Mouse (Mus musculus) megakaryocyte progenitor cell, adult 5-6 weeks (primary cell): Measurements from ENCODE around the gene Ero1l. TPM values are rescaled to one million over a fixed set of nuclear protein-coding genes. Genes with fewer than 3 reads are reported as not detected.
A peak's percentile ranks its signal among the peaks of the same experiment; 100 is the strongest.

Experiments used
- ATAC-seq: replicated peaks from 2 replicates; pipeline ENCODE4 v1.8.0; 2016; ENCODE audit warnings: mild to moderate bottlenecking, moderate TSS enrichment, inconsistent platforms; ENCODE audit not compliant: poor library complexity
- total RNA-seq, 2 experiments: library from RNA; stranded (forward) in 1 of 2; stranded (reverse) in 1 of 2; fragments of 157-497, 149-512 nt in 1 of 2; fragments of 200-1000 nt in 1 of 2; gene quantifications; 2 replicates each; pipeline versions ENCODE4 v1.2.3 to v1.2.4; 2015 to 2017

Gene Ero1l
- total RNA-seq (2015), result 137 and 148 TPM in 2 replicates
- 72.8 and 86.0 TPM in 2 replicates for total RNA-seq (2017)

GRCm38 (mm10) chr14:45318426-45319236, at the start of gene Ero1l:
Gene Ero1l, minus strand, starts transcription at chr14:45318771.
- ATAC-seq, result peak; percentile 61

GRCm38 (mm10) chr14:45365196-45365587, 46.6 kb upstream of the Ero1l start:
- ATAC-seq, result no peak

GRCm38 (mm10) chr14:45364211-45365195, 45.9 kb upstream of the Ero1l start:
- ATAC-seq, result no peak

GRCm38 (mm10) chr14:45350931-45351859, 32.6 kb upstream of the Ero1l start, which contains the start of gene Styx:
Gene Styx, plus strand, starts transcription at chr14:45351093.
- ATAC-seq, result peak; percentile 98

- peak; percentile 81 for ATAC-seq
Observed at GRCm38 (mm10) chr14:45329589-45330181, 11.1 kb upstream of the Ero1l start, which contains the start of gene Psmc6. Gene Psmc6, plus strand, starts transcription at chr14:45329788.

- peak; percentile 22 for ATAC-seq
Observed at GRCm38 (mm10) chr14:45329018-45329588, 10.5 kb upstream of the Ero1l start.

GRCm38 (mm10) chr14:45328072-45328713, 9.6 kb upstream of the Ero1l start:
- no peak for ATAC-seq

- peak; percentile 59 for ATAC-seq
Observed at GRCm38 (mm10) chr14:45325471-45325870, 6.9 kb upstream of the Ero1l start.

GRCm38 (mm10) chr14:45323320-45323719, 4.7 kb upstream of the Ero1l start:
- no peak for ATAC-seq

GRCm38 (mm10) chr14:45322450-45322849, 3.9 kb upstream of the Ero1l start:
- no peak for ATAC-seq

GRCm38 (mm10) chr14:45321622-45322021, 3.1 kb upstream of the Ero1l start:
- ATAC-seq, result peak; percentile 15; the same call in 1 of the 2 replicates

- no peak for ATAC-seq
Observed at GRCm38 (mm10) chr14:45321067-45321466, 2.5 kb upstream of the Ero1l start.

- ATAC-seq, result no peak
Observed at GRCm38 (mm10) chr14:45320111-45320510, 1.5 kb upstream of the Ero1l start.

GRCm38 (mm10) chr14:45319237-45319610, 653 bp upstream of the Ero1l start:
- ATAC-seq, result peak; percentile 54

- no peak for ATAC-seq
Observed at GRCm38 (mm10) chr14:45317921-45318411, 605 bp downstream of the Ero1l start.

- ATAC-seq, result no peak
Observed at GRCm38 (mm10) chr14:45316927-45317326, 1.6 kb downstream of the Ero1l start.

GRCm38 (mm10) chr14:45310101-45310500, 8.5 kb downstream of the Ero1l start:
- no peak for ATAC-seq

- no peak for ATAC-seq
Observed at GRCm38 (mm10) chr14:45309646-45310045, 8.9 kb downstream of the Ero1l start.
